ENCODE assay signal across 19 mouse cellular contexts in genomic region chr16:44126437-44126836, GRCm38 (mm10). TPM values are rescaled to one million over a fixed set of nuclear protein-coding genes. Genes with fewer than 3 reads are reported as not detected.
DNase-seq lines count a peak whose midpoint lies in the region; ATAC-seq and TF ChIP-seq lines count a peak whose summit lies in the region.
"Had no signal": no experiment of that assay in that cellular context is flagged by ENCODE, and none has a peak within 500 bp of the region (broad histone marks: within the 10 kb centered on the region; RNA-seq: fewer than 3 reads in every experiment).

No protein-coding gene starts in this region.

- peaks cover 11% of the 10 kb centered on the region for H3K4me1 ChIP-seq in kidney, adult 2 months (ENCODE audit: control insufficient read depth, insufficient read depth, low read length)
- no peaks in the 10 kb centered on the region; the same call in 1 of the 2 replicates for H3K4me1 ChIP-seq in liver, embryonic 11.5 days (replicated peaks; ENCODE audit: control insufficient read depth, insufficient read depth, low read length)
- H3K4me1 ChIP-seq: hindbrain, embryonic 15.5 days had no signal

- WGBS in kidney, adult 2 months = 38% methylated on average over 4 of the region's 4 CpGs
- 91% methylated on average over 4 of the region's 4 CpGs for WGBS in liver, embryonic 11.5 days

- TF ChIP-seq CTCF in kidney, adult 2 months (conservative IDR thresholded peaks at IDR 0.05; ENCODE audit: insufficient read depth, insufficient read length, low read depth, low read length) = no peak

- H3K4me2 ChIP-seq in liver, embryonic 11.5 days = no peak overlapping the region
- H3K4me2 ChIP-seq: hindbrain, embryonic 15.5 days; limb, embryonic 12.5 days; midbrain, embryonic 11.5 days had no signal

- H3K4me3 ChIP-seq in kidney, adult 2 months (ENCODE audit: insufficient read depth, low read depth, low read length) = no peak overlapping the region
- no peak overlapping the region for H3K4me3 ChIP-seq in liver, embryonic 11.5 days (ENCODE audit: low read depth, low read length)
- H3K4me3 ChIP-seq: hindbrain, embryonic 15.5 days; left cerebral cortex, adult 2 months; limb, embryonic 12.5 days had no signal

- peak; percentile 19 to 41 for DNase-seq in cerebellum, adult 18-20 months
- no peak for DNase-seq in cerebellum, postnatal 4 days (ENCODE audit: low spot score in 2 of 2)
- DNase-seq in kidney, adult 2 months = peak; percentile 22
- DNase-seq in kidney, adult 9 months = no peak
- peak; percentile 69 for DNase-seq in 416B (ENCODE audit: low read depth)
- no peak for DNase-seq in T-cell, adult 2 months (ENCODE audit: low spot score)
- DNase-seq in liver, embryonic 11.5 days (ENCODE audit: low spot score) = no peak
- DNase-seq: adrenal gland, adult 8-10 months; cerebellum, postnatal 10 days; heart, postnatal 10 days; kidney, adult 18-20 months; lung, adult 2 months; right cerebral cortex, adult 18-20 months; thymus, postnatal 36 days had no signal

- H3K27me3 ChIP-seq in kidney, adult 2 months (replicated peaks; ENCODE audit: control insufficient read depth, insufficient read depth, low read length) = no peaks in the 10 kb centered on the region
- H3K27me3 ChIP-seq in liver, embryonic 11.5 days (replicated peaks; ENCODE audit: control insufficient read depth, insufficient read depth, low read length) = no peaks in the 10 kb centered on the region
- H3K27me3 ChIP-seq: hindbrain, embryonic 15.5 days; limb, embryonic 12.5 days had no signal

- no peaks in the 10 kb centered on the region for H3K36me3 ChIP-seq in kidney, adult 2 months (ENCODE audit: control insufficient read depth, insufficient read depth, low read length)
- H3K36me3 ChIP-seq in liver, embryonic 11.5 days (ENCODE audit: control insufficient read depth, insufficient read depth, low read length) = no peaks in the 10 kb centered on the region
- H3K36me3 ChIP-seq: hindbrain, embryonic 15.5 days; limb, embryonic 12.5 days had no signal

- no peak overlapping the region for H3K27ac ChIP-seq in kidney, adult 2 months (ENCODE audit: insufficient read depth, low read depth, low read length)
- H3K27ac ChIP-seq in liver, embryonic 11.5 days (ENCODE audit: low read depth, low read length) = no peak overlapping the region
- H3K27ac ChIP-seq: hindbrain, embryonic 15.5 days; left cerebral cortex, adult 2 months; limb, embryonic 12.5 days had no signal

- no peak for TF ChIP-seq POLR2A in kidney, adult 2 months (IDR thresholded peaks at IDR 0.05; ENCODE audit: low read depth, low read length)

- H3K9ac ChIP-seq in liver, embryonic 11.5 days (ENCODE audit: low read depth, low read length) = no peak overlapping the region
- H3K9ac ChIP-seq: hindbrain, embryonic 15.5 days; limb, embryonic 12.5 days had no signal

- H3K9me3 ChIP-seq in liver, embryonic 11.5 days (ENCODE audit: control insufficient read depth, low read length) = no peaks in the 10 kb centered on the region
- H3K9me3 ChIP-seq: hindbrain, embryonic 15.5 days; limb, embryonic 12.5 days had no signal

- ATAC-seq in granulocyte monocyte progenitor cell, adult 5-6 weeks (replicated peaks; ENCODE audit: poor library complexity, severe bottlenecking) = peak; percentile 79
- no peak for ATAC-seq in liver, embryonic 11.5 days (replicated peaks; ENCODE audit: low FRiP score)

RNA-seq across cellular contexts. Expression of gene Atp6v1a, which starts 13.1 kb away (rescaled TPM):
- 115 and 139 TPM in 2 replicates for polyA plus RNA-seq in kidney, adult 2 months (2012; rRNA removed)
- total RNA-seq in granulocyte monocyte progenitor cell, adult 5-6 weeks (2014; fragmentation: Nextera tagmentation) = 34.9 and 41.3 TPM in 2 replicates
- 66.0 and 90.2 TPM in 2 replicates for total RNA-seq in granulocyte monocyte progenitor cell, adult 5-6 weeks (2017)
- 49.7 and 53.8 TPM in 2 replicates for polyA plus RNA-seq in liver, embryonic 11.5 days (2014; fragmentation: Nextera tagmentation; extraction: Ambion mirVana)

RNA-seq across cellular contexts. Expression of gene Naa50, which starts 13.2 kb away (rescaled TPM):
- 8.8 and 9.3 TPM in 2 replicates for polyA plus RNA-seq in kidney, adult 2 months (2012; rRNA removed)
- 91.4 and 104 TPM in 2 replicates for total RNA-seq in granulocyte monocyte progenitor cell, adult 5-6 weeks (2014; fragmentation: Nextera tagmentation)
- 121 and 139 TPM in 2 replicates for total RNA-seq in granulocyte monocyte progenitor cell, adult 5-6 weeks (2017)
- polyA plus RNA-seq in liver, embryonic 11.5 days (2014; fragmentation: Nextera tagmentation; extraction: Ambion mirVana) = 143 and 150 TPM in 2 replicates

RNA-seq across cellular contexts. Expression of gene Usf3, which starts 46.6 kb away (rescaled TPM):
- 12.6 and 13.2 TPM in 2 replicates for polyA plus RNA-seq in kidney, adult 2 months (2012; rRNA removed)
- total RNA-seq in granulocyte monocyte progenitor cell, adult 5-6 weeks (2014; fragmentation: Nextera tagmentation) = 19.0 and 21.3 TPM in 2 replicates
- 9.1 and 10.2 TPM in 2 replicates for total RNA-seq in granulocyte monocyte progenitor cell, adult 5-6 weeks (2017)
- polyA plus RNA-seq in liver, embryonic 11.5 days (2014; fragmentation: Nextera tagmentation; extraction: Ambion mirVana) = 5.7 and 5.8 TPM in 2 replicates

Comparison
In these comparisons a context has a peak if more than half of its experiments do, and no peak if none do; other contexts are left out.
1. DNase-seq: peak in cerebellum, adult 18-20 months (2 of 2), kidney, adult 2 months (single experiment) and 416B (single experiment); none in cerebellum, postnatal 4 days (0 of 2), kidney, adult 9 months (single experiment), T-cell, adult 2 months (single experiment) and liver, embryonic 11.5 days (single experiment).
2. RNA of gene Naa50, which starts 13.2 kb away (polyA plus RNA-seq): 143 to 150 TPM in liver, embryonic 11.5 days; 8.8 to 9.3 TPM in kidney, adult 2 months; every median in the first group is over 10 times any median in the second.